Mouse (Mus musculus) frontal cortex, adult 2 months (tissue): ENCODE data around the gene Fam57a. TPM values are rescaled to one million over a fixed set of nuclear protein-coding genes. Genes with fewer than 3 reads are reported as not detected.

Experiments
- DNase-seq, 2 experiments: peaks; one replicate each; pipeline ENCODE4 v3.0.0; 2022; ENCODE audit warnings: low spot score in 1 of 2; ENCODE audit errors: extremely low spot score in 1 of 2
- polyA plus RNA-seq: library from polyadenylated mRNA; depleted of rRNA; stranded (reverse); fragments of >200 nt; gene quantifications from 2 replicates; pipeline ENCODE4 v1.2.3, GENCODE M21; 2012; rRNA removed

Fam57a gene
- polyA plus RNA-seq, result 26.0 and 26.1 TPM in 2 replicates

GRCm38 (mm10) chr11:76179495-76180145 lies at the start of gene Fam57a, which contains the start of gene Vps53:
Gene Fam57a (plus strand): TSS chr11:76179671.
Gene Vps53 (minus strand): TSS chr11:76179647.
- DNase-seq, result peak; percentile 76 to 94

GRCm38 (mm10) chr11:76130859-76131258 lies 48.6 kb upstream of the Fam57a start:
- no peak for DNase-seq

- DNase-seq, result no peak
These were observed 43.6 kb upstream of the Fam57a start for GRCm38 (mm10) chr11:76135641-76136437.

GRCm38 (mm10) chr11:76137996-76138395 lies 41.5 kb upstream of the Fam57a start:
- no peak for DNase-seq

- no peak for DNase-seq
These were observed 35.1 kb upstream of the Fam57a start for GRCm38 (mm10) chr11:76144386-76144785.

- no peak for DNase-seq
These were observed 34.3 kb upstream of the Fam57a start for GRCm38 (mm10) chr11:76145169-76145568.

- DNase-seq, result no peak
These were observed 33.1 kb upstream of the Fam57a start for GRCm38 (mm10) chr11:76146187-76147010.

GRCm38 (mm10) chr11:76148055-76149008 lies 31.1 kb upstream of the Fam57a start:
- peak in 1 of 2 experiments; percentile 40 for DNase-seq

- no peak for DNase-seq
These were observed 28.5 kb upstream of the Fam57a start for GRCm38 (mm10) chr11:76150980-76151379.

GRCm38 (mm10) chr11:76153236-76153951 lies 26.1 kb upstream of the Fam57a start:
- DNase-seq, result no peak

- DNase-seq, result no peak
These were observed 25.3 kb upstream of the Fam57a start for GRCm38 (mm10) chr11:76154200-76154599.

GRCm38 (mm10) chr11:76154861-76155260 lies 24.6 kb upstream of the Fam57a start:
- no peak for DNase-seq

- no peak for DNase-seq
These were observed 21.1 kb upstream of the Fam57a start for GRCm38 (mm10) chr11:76158375-76158774.

- no peak for DNase-seq
These were observed 19.2 kb upstream of the Fam57a start for GRCm38 (mm10) chr11:76160251-76160650.

- DNase-seq, result no peak
These were observed 12.8 kb upstream of the Fam57a start for GRCm38 (mm10) chr11:76166657-76167056.

- DNase-seq, result peak in 1 of 2 experiments; percentile 91
These were observed 12.2 kb upstream of the Fam57a start for GRCm38 (mm10) chr11:76167079-76167765.

GRCm38 (mm10) chr11:76168976-76169375 lies 10.5 kb upstream of the Fam57a start:
- no peak for DNase-seq

- DNase-seq, result peak in 1 of 2 experiments; percentile 30
These were observed 9.3 kb upstream of the Fam57a start for GRCm38 (mm10) chr11:76170207-76170606.
